Mouse (Mus musculus): ENCODE measurements around the gene B4galt1.

- TF ChIP-seq FLI1 (IDR thresholded peaks at IDR 0.05; ENCODE audit: low read length), result no peak
- no peak for TF ChIP-seq GATA1 (IDR thresholded peaks at IDR 0.05; ENCODE audit: borderline replicate concordance, low read length)
These were observed 36.2 kb upstream of the B4galt1 start for GRCm38 (mm10) chr4:40889983-40890382.
